Mouse (Mus musculus): ENCODE measurements around the gene Zfp110.

Zfp110 gene

DNA sequence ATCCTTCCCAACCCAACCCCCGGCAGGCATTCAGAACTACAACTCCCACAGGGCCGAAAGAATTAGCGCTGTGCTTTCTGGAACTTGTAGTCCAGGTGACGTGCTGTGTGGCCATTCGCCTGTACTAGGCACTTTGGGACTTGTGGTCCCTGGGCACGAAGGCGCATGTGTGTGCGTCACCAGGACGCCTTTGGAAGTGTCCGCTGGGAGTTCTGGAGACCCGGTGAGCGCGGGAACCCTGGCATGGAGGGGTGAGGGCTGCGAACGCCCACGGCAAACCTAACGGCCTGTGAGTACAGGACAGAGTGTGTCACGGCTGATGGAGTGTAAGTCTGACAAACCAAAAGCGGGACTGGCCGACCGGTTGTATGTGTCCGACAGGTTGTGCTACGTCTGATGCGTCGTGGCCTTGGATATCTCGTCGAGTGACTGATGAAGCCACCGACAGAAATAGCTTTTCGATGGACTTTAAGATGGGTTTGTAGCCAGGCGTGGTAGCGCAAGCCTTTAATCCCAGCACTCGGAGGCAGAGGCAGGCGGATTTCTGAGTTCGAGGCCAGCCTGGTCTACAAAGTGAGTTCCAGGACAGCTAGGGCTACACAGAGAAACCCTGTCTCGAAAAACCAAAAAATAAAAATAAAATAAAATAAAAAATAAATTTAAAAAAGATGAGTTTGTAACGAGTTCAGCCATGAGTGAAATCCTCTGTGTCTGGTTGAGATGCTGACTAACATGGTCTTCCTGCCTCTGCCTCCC lies 63.3 kb downstream of the Zfp110 start, which contains the start of gene Zscan22:
Gene Zscan22, plus strand, starts transcription at position 161 of the 756 bp plus-strand sequence.
- peak; percentile 90 for DNase-seq (ENCODE audit: low read depth, low spot score)
